Mouse (Mus musculus) MEL (cell line): ENCODE measurements around the gene Amz2.

Experiments used
- CTCF ChIP-seq, 3 experiments: IDR thresholded peaks in 2 of 3; conservative IDR thresholded peaks in 1 of 3; 2 replicates each; pipeline ENCODE4 v1.5.1; 2011 to 2012; ENCODE audit warnings: low read length in 3 of 3, low read depth in 2 of 3, mild to moderate bottlenecking in 2 of 3, improper control_type of control experiment in 1 of 3, inconsistent platforms in 1 of 3, mixed read lengths in 1 of 3, moderate library complexity in 1 of 3; ENCODE audit not compliant: control insufficient read depth in 1 of 3, insufficient read depth in 1 of 3, poor library complexity in 1 of 3, severe bottlenecking in 1 of 3
- EP300 ChIP-seq, 2 experiments: IDR thresholded peaks; 2 replicates each; pipeline ENCODE4 v1.6.1; 2011; ENCODE audit warnings: improper control_type of control experiment in 2 of 2, low read length in 2 of 2, low read depth in 1 of 2, mild to moderate bottlenecking in 1 of 2
- MAX ChIP-seq: IDR thresholded peaks from 2 replicates; pipeline ENCODE4 v1.6.1; 2011; ENCODE audit warnings: low read length, improper control_type of control experiment
- MXI1 ChIP-seq: IDR thresholded peaks from 2 replicates; pipeline ENCODE4 v1.6.1; 2011; ENCODE audit warnings: mild to moderate bottlenecking, low read depth, low read length, improper control_type of control experiment
- NELFE ChIP-seq: IDR thresholded peaks from 2 replicates; pipeline ENCODE4 v1.6.1; 2011; ENCODE audit warnings: low read depth, low read length, improper control_type of control experiment
- POLR2A ChIP-seq, 2 experiments: IDR thresholded peaks; 2 replicates each; pipeline ENCODE4 v1.6.1; 2011 to 2012; ENCODE audit warnings: low read length in 2 of 2, mild to moderate bottlenecking in 2 of 2, control low read depth in 1 of 2, improper control_type of control experiment in 1 of 2, low read depth in 1 of 2, moderate library complexity in 1 of 2; ENCODE audit not compliant: control insufficient read depth in 1 of 2, insufficient read depth in 1 of 2, poor library complexity in 1 of 2
- RAD21 ChIP-seq: IDR thresholded peaks from 2 replicates; pipeline ENCODE4 v1.6.1; 2011; ENCODE audit warnings: mild to moderate bottlenecking, low read depth, low read length, improper control_type of control experiment
- SMC3 ChIP-seq: IDR thresholded peaks from 2 replicates; pipeline ENCODE4 v1.6.1; 2011; ENCODE audit warnings: low read depth, low read length, improper control_type of control experiment
- UBTF ChIP-seq: IDR thresholded peaks from 2 replicates; pipeline ENCODE4 v1.6.1; 2012; ENCODE audit warnings: low read depth, mild to moderate bottlenecking, inconsistent platforms, low read length, improper control_type of control experiment, moderate library complexity, borderline replicate concordance; ENCODE audit not compliant: insufficient read depth
- USF2 ChIP-seq, 2 experiments: IDR thresholded peaks; 2 replicates each; pipeline ENCODE4 v1.6.1; 2011 to 2012; ENCODE audit warnings: improper control_type of control experiment in 2 of 2, low read length in 2 of 2, borderline replicate concordance in 1 of 2, inconsistent platforms in 1 of 2, low read depth in 1 of 2, mild to moderate bottlenecking in 1 of 2; ENCODE audit not compliant: insufficient read depth in 1 of 2
- ZC3H11A ChIP-seq: IDR thresholded peaks from 2 replicates; pipeline ENCODE4 v1.6.1; 2012; ENCODE audit warnings: low read depth, mild to moderate bottlenecking, inconsistent platforms, low read length, improper control_type of control experiment
- ZMIZ1 ChIP-seq: IDR thresholded peaks from 2 replicates; pipeline ENCODE4 v1.6.1; 2012; ENCODE audit warnings: low read depth, mild to moderate bottlenecking, inconsistent platforms, low read length, improper control_type of control experiment, moderate library complexity

DNA sequence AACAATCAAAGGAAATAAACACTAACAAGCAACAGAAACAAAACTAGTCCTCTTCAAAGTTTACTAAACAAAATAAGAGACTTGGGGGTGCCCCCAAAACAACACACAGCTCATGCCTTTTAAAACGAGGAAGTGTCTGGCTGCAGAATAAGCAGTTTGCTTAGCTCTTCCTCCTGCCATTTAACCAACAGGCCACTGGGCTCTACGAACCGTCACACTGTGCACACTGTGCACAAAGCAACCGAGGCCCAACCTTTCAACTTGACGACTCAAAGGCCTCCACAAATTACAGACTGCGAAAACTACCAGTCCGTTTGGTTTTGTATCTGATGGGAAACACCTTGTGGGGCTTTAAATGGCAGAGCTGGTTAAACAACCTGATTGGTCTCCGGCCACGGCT lies 44.4 kb downstream of the Amz2 start:
- peak; percentile 58; the same call in 1 of the 2 replicates for TF ChIP-seq MAX
- peak; percentile 61; the same call in 1 of the 2 replicates for TF ChIP-seq MXI1
- TF ChIP-seq ZMIZ1, result no peak
- no peak for TF ChIP-seq RAD21
- peak in 1 of 2 experiments; percentile 14; a peak in 1 of 4 replicates for TF ChIP-seq EP300 (IDR thresholded peaks at IDR 0.05; ENCODE audit: low read depth in 1 of 2, low read length in 2 of 2)
- no peak; the same call in 1 of the 2 replicates for TF ChIP-seq NELFE
- TF ChIP-seq CTCF (IDR thresholded peaks at IDR 0.05 in 2 of 3, conservative IDR thresholded peaks at IDR 0.05 in 1 of 3; ENCODE audit: control insufficient read depth in 1 of 3, insufficient read depth in 1 of 3, low read depth in 2 of 3, low read length in 3 of 3, poor library complexity in 1 of 3, severe bottlenecking in 1 of 3), result no peak
- peak; percentile 15; the same call in 1 of the 2 replicates for TF ChIP-seq ZC3H11A
- no peak; a peak in 1 of 4 replicates for TF ChIP-seq POLR2A (IDR thresholded peaks at IDR 0.05; ENCODE audit: control insufficient read depth in 1 of 2, insufficient read depth in 1 of 2, low read depth in 1 of 2, low read length in 2 of 2, poor library complexity in 1 of 2)
- no peak for TF ChIP-seq USF2 (IDR thresholded peaks at IDR 0.05; ENCODE audit: borderline replicate concordance in 1 of 2, insufficient read depth in 1 of 2, low read depth in 1 of 2, low read length in 2 of 2)
- TF ChIP-seq SMC3, result no peak
- no peak for TF ChIP-seq UBTF
